Mouse (Mus musculus) heart, adult 2 months (tissue): ENCODE results near the gene Ube2f.

ENCODE experiments used
- CTCF ChIP-seq: fragments of 200-600 bp; IDR thresholded peaks from 2 replicates; pipeline ENCODE4 v1.8.1; 2022; ENCODE audit warnings: antibody characterized with exemption, mild to moderate bottlenecking, moderate library complexity
- EP300 ChIP-seq: fragments of 200-500 bp; IDR thresholded peaks from 2 replicates; pipeline ENCODE4 v1.6.1; 2011; ENCODE audit warnings: low read depth, low read length, control low read depth; ENCODE audit not compliant: insufficient read depth
- POLR2A ChIP-seq: fragments of 200-500 bp; IDR thresholded peaks from 2 replicates; pipeline ENCODE4 v1.6.1; 2011; ENCODE audit warnings: mild to moderate bottlenecking, low read depth, low read length, control low read depth; ENCODE audit not compliant: insufficient read depth

GRCm38 (mm10) chr1:91324646-91325045 lies 74.5 kb downstream of the Ube2f start:
- no peak for TF ChIP-seq CTCF
- TF ChIP-seq EP300 = no peak
- no peak for TF ChIP-seq POLR2A
